Mouse (Mus musculus): Measurements from ENCODE around the gene Zfp64. TPM values are rescaled to one million over a fixed set of nuclear protein-coding genes. Genes with fewer than 3 reads are reported as not detected.

The Zfp64 gene
- polyA plus RNA-seq, 1 experiment from 2014 or later: 28.0 TPM

DNA sequence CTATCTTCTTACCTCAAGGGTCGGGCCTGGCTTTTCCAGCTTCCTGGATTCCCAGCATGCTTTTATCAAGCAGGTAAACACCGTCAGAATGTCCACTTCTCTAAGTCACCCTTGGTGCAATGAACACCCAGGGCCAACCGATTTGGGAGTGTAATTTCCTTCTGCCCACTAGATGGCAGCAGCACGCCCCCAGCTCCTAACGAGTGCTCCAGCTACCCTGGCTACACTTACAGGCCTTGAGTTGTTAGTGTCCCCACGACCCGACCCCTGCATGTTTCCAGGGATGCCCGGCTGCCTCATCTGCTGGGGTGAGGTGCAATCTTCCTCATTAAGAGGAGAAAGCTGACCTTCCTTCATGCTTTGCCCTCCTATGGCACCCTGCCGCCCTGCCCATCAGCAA, 51.2 kb downstream of the Zfp64 start:
- ATAC-seq (ENCODE audit: low FRiP score, low TSS enrichment): peak; percentile 79
- 15% methylated on average over 9 of the region's 9 CpGs for WGBS
- DNase-seq (ENCODE audit: low spot score): peak; percentile 69

DNA sequence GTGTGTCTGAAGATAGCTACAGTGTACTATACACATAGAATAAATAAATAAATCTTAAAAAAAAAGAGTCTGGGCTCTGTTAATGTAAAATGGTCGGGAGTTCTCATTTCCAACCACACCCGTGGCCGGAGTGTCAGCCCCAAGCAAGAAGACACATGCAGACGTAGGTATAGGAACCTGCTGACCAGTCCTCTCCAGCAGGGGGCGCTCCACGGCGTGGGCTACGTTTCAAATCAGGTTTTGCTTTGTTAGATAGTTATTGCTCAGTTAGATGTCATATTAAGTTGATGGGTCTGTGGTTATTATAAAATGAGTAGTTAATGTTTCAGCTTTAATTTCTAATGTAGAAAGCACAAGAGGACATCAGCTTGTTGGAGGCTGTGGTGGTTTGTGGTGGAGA, 52.8 kb downstream of the Zfp64 start:
- Histone ChIP-seq H3K27me3 (ENCODE audit: control insufficient read depth, insufficient read depth, low read length) (no peaks in the 10 kb centered on the region), H3K9ac (ENCODE audit: low read length) (no peak overlapping the region), H3K36me3 (ENCODE audit: control insufficient read depth, insufficient read depth, low read length) (no peaks in the 10 kb centered on the region), H3K4me1 (replicated peaks; ENCODE audit: control insufficient read depth, insufficient read depth) (no peaks in the 10 kb centered on the region), H3K4me2 (replicated peaks; ENCODE audit: low read depth) (no peak overlapping the region), H3K9me3 (ENCODE audit: control insufficient read depth, low read length) (no peaks in the 10 kb centered on the region), H3K27ac (replicated peaks) (no peak overlapping the region), H3K4me3 (ENCODE audit: low read depth, low read length) (no peak overlapping the region)
- TF ChIP-seq EP300 (optimal IDR thresholded peaks at IDR 0.05): no peak
- TF ChIP-seq CTCF (IDR thresholded peaks at IDR 0.05; ENCODE audit: low read depth): peak; percentile 82
- 20% methylated on average over 8 of the region's 8 CpGs for WGBS
- DNase-seq (ENCODE audit: low spot score) (peak; percentile 56), ATAC-seq (ENCODE audit: low FRiP score, low TSS enrichment) (no peak)

More for the DNA sequence above, 51.2 kb downstream of the Zfp64 start:
- Histone ChIP-seq H3K4me2 (replicated peaks; ENCODE audit: low read depth) (no peak overlapping the region), H3K36me3 (ENCODE audit: control insufficient read depth, insufficient read depth, low read length) (no peaks in the 10 kb centered on the region), H3K27ac (replicated peaks) (no peak overlapping the region), H3K4me3 (ENCODE audit: low read depth, low read length) (no peak overlapping the region), H3K9me3 (ENCODE audit: control insufficient read depth, low read length) (no peaks in the 10 kb centered on the region), H3K4me1 (replicated peaks; ENCODE audit: control insufficient read depth, insufficient read depth) (no peaks in the 10 kb centered on the region), H3K27me3 (ENCODE audit: control insufficient read depth, insufficient read depth, low read length) (no peaks in the 10 kb centered on the region), H3K9ac (ENCODE audit: low read length) (no peak overlapping the region)
- TF ChIP-seq EP300 (optimal IDR thresholded peaks at IDR 0.05) (no peak), CTCF (IDR thresholded peaks at IDR 0.05; ENCODE audit: low read depth) (peak; percentile 90)

DNA sequence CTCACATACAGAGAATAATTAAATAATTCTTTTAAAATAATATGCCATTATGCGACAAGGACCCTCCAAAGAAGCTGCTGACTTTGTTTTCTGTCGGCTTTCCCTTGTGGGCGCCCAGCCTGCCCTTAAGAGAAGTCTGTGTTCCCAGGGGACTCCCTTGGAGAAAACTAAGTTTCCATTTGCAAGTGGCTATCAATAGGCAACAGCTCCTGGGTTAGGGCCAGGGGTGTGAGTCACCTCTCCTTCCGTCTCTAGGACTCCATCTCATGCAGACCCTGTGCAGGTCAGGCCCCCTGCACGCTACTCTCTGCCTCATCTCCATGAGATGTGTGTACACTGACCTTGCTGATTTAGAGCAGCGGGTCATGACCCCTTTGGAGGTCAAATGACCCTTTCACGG, 57.5 kb downstream of the Zfp64 start:
- ATAC-seq (ENCODE audit: low FRiP score, low TSS enrichment) (no peak), DNase-seq (ENCODE audit: low spot score) (no peak)
- Histone ChIP-seq H3K4me3 (ENCODE audit: low read depth, low read length) (no peak overlapping the region), H3K9ac (ENCODE audit: low read length) (no peak overlapping the region), H3K36me3 (ENCODE audit: control insufficient read depth, insufficient read depth, low read length) (no peaks in the 10 kb centered on the region), H3K27ac (replicated peaks) (no peak overlapping the region), H3K4me2 (replicated peaks; ENCODE audit: low read depth) (no peak overlapping the region), H3K4me1 (replicated peaks; ENCODE audit: control insufficient read depth, insufficient read depth) (no peaks in the 10 kb centered on the region), H3K9me3 (ENCODE audit: control insufficient read depth, low read length) (no peaks in the 10 kb centered on the region), H3K27me3 (ENCODE audit: control insufficient read depth, insufficient read depth, low read length) (no peaks in the 10 kb centered on the region)
- WGBS: 82% methylated on average over 7 of the region's 7 CpGs
- no peak for TF ChIP-seq EP300 (optimal IDR thresholded peaks at IDR 0.05)
- TF ChIP-seq CTCF (IDR thresholded peaks at IDR 0.05; ENCODE audit: low read depth): no peak

DNA sequence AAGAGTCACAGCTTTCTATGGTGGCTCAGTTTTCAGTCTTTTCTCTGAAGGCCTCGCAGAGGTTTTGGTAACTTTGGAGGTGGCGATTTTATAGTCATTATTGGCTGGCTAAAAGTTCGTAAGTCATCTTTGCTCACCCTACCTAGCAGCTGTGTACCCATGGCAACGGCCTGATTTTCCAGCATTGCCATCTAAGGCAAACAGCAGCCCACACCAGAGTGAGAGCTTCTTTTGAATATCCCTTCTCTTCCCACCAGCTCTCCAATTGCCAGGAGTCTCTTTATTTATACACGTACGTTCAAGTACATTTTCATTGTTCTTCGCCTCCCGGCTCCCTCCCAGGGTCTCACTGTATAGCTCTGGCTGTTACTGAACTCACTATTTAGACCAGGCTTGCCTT, 59.9 kb downstream of the Zfp64 start:
- Histone ChIP-seq H3K9ac (ENCODE audit: low read length) (no peak overlapping the region), H3K36me3 (ENCODE audit: control insufficient read depth, insufficient read depth, low read length) (no peaks in the 10 kb centered on the region), H3K27me3 (ENCODE audit: control insufficient read depth, insufficient read depth, low read length) (no peaks in the 10 kb centered on the region), H3K9me3 (ENCODE audit: control insufficient read depth, low read length) (no peaks in the 10 kb centered on the region), H3K4me3 (ENCODE audit: low read depth, low read length) (no peak overlapping the region), H3K4me2 (replicated peaks; ENCODE audit: low read depth) (no peak overlapping the region), H3K27ac (replicated peaks) (no peak overlapping the region), H3K4me1 (replicated peaks; ENCODE audit: control insufficient read depth, insufficient read depth) (no peaks in the 10 kb centered on the region)
- 84% methylated on average over 8 of the region's 8 CpGs for WGBS
- DNase-seq (ENCODE audit: low spot score): no peak
- no peak for ATAC-seq (ENCODE audit: low FRiP score, low TSS enrichment)
- TF ChIP-seq EP300 (optimal IDR thresholded peaks at IDR 0.05): no peak

DNA sequence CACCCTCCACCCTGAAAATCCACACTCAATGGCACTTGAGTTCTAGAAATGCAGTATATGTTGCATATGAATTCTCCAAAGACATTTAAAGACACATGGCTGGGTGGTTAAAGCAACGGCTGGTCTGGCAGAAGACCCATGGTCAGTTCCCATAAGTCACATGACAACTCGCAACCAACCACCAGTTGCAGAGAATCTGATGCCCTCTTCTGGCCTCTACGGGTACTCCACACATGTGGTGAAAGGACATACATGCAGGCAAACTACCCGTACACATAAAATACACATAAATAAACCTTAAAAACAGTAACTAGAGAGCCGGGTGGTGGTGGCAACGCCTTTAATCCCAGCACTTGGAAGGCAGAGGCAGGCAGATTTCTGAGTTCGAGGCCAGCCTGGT, 60.6 kb downstream of the Zfp64 start:
- no peaks in the 10 kb centered on the region for H3K4me1 ChIP-seq (replicated peaks; ENCODE audit: control insufficient read depth, insufficient read depth)
- TF ChIP-seq CTCF (IDR thresholded peaks at IDR 0.05; ENCODE audit: low read depth) (peak; percentile 33; the same call in 1 of the 2 replicates), EP300 (optimal IDR thresholded peaks at IDR 0.05) (no peak)
- no peak overlapping the region for H3K9ac ChIP-seq (ENCODE audit: low read length)
- WGBS: 92% methylated on average over 7 of the region's 7 CpGs
- no peaks in the 10 kb centered on the region for H3K9me3 ChIP-seq (ENCODE audit: control insufficient read depth, low read length)
- H3K4me3 ChIP-seq (ENCODE audit: low read depth, low read length): no peak overlapping the region
- H3K27ac ChIP-seq (replicated peaks): no peak overlapping the region
- H3K4me2 ChIP-seq (replicated peaks; ENCODE audit: low read depth): no peak overlapping the region
- DNase-seq (ENCODE audit: low spot score) (no peak), ATAC-seq (ENCODE audit: low FRiP score, low TSS enrichment) (no peak)
- no peaks in the 10 kb centered on the region for H3K27me3 ChIP-seq (ENCODE audit: control insufficient read depth, insufficient read depth, low read length)
- no peaks in the 10 kb centered on the region for H3K36me3 ChIP-seq (ENCODE audit: control insufficient read depth, insufficient read depth, low read length)

DNA sequence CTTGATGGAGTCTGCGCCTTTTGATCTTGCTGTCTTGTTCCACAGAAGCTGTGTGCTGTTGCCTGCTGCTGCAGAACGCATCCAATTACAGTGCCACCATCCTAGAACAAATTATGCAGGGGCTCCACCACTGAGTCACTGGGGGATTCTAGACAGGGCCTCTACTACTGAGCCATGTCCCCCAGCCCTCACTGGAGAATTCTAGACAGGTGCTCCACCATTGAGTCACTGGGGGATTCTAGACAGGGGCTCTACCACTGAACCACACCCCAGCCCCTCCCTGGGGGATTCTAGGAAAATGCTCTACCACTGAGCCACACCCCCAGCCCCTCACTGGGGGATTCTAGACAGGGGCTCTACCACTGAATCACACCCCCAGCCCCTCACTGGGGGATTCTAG, 63.3 kb downstream of the Zfp64 start:
- H3K4me2 ChIP-seq (replicated peaks; ENCODE audit: low read depth): no peak overlapping the region
- no peak overlapping the region for H3K4me3 ChIP-seq (ENCODE audit: low read depth, low read length)
- TF ChIP-seq EP300 (optimal IDR thresholded peaks at IDR 0.05) (no peak), CTCF (IDR thresholded peaks at IDR 0.05; ENCODE audit: low read depth) (no peak)
- H3K9me3 ChIP-seq (ENCODE audit: control insufficient read depth, low read length): no peaks in the 10 kb centered on the region
- no peaks in the 10 kb centered on the region for H3K36me3 ChIP-seq (ENCODE audit: control insufficient read depth, insufficient read depth, low read length)
- DNase-seq (ENCODE audit: low spot score) (no peak), ATAC-seq (ENCODE audit: low FRiP score, low TSS enrichment) (no peak)
- no peaks in the 10 kb centered on the region for H3K4me1 ChIP-seq (replicated peaks; ENCODE audit: control insufficient read depth, insufficient read depth)
- no peak overlapping the region for H3K27ac ChIP-seq (replicated peaks)
- H3K9ac ChIP-seq (ENCODE audit: low read length): no peak overlapping the region
- 92% methylated on average over 2 of the region's 2 CpGs for WGBS
- no peaks in the 10 kb centered on the region for H3K27me3 ChIP-seq (ENCODE audit: control insufficient read depth, insufficient read depth, low read length)
